Mouse (Mus musculus) midbrain, embryonic 12.5 days (tissue): ENCODE results near the gene Cacna2d2. TPM values are rescaled to one million over a fixed set of nuclear protein-coding genes. Genes with fewer than 3 reads are reported as not detected.
A peak's percentile ranks its signal among the peaks of the same experiment; 100 is the strongest.

ENCODE experiments used
- ATAC-seq: fragments of 200-750 bp; cut with Nextera tagmentation; 2 replicates; pipeline ENCODE4 v1.8.0; 2017; ENCODE audit warnings: low read depth, moderate TSS enrichment, moderate library complexity; ENCODE audit not compliant: low FRiP score
- H3K27ac ChIP-seq: fragments of 300-500 bp; sonication (generic); replicated peaks from 2 replicates; pipeline ENCODE4 v1.5.1; 2016; ENCODE audit warnings: mild to moderate bottlenecking
- H3K27me3 ChIP-seq: fragments of 300-500 bp; sonication (generic); 2 replicates; pipeline ENCODE4 v1.6.1; 2016; ENCODE audit warnings: mild to moderate bottlenecking
- H3K36me3 ChIP-seq: fragments of 300-500 bp; sonication (generic); 2 replicates; pipeline ENCODE4 v1.6.1; 2016
- H3K4me1 ChIP-seq: fragments of 300-500 bp; sonication (generic); 2 replicates; pipeline ENCODE4 v1.6.1; 2016
- H3K4me2 ChIP-seq: fragments of 300-500 bp; sonication (generic); replicated peaks from 2 replicates; pipeline ENCODE4 v1.6.1; 2016; ENCODE audit warnings: mild to moderate bottlenecking, moderate library complexity
- H3K4me3 ChIP-seq: fragments of 300-500 bp; sonication (generic); 2 replicates; pipeline ENCODE4 v1.5.1; 2016; ENCODE audit warnings: mild to moderate bottlenecking
- H3K9ac ChIP-seq: fragments of 300-500 bp; sonication (generic); replicated peaks from 2 replicates; pipeline ENCODE4 v1.6.1; 2016; ENCODE audit warnings: mild to moderate bottlenecking, moderate library complexity
- H3K9me3 ChIP-seq: fragments of 300-500 bp; sonication (generic); 2 replicates; pipeline ENCODE4 v1.6.1; 2016; ENCODE audit warnings: mild to moderate bottlenecking
- WGBS: fragments of 180-500 bp; shearing (Covaris S2); methylation state at CpG from one replicate; pipeline ENCODE4 v1.1.7; 2016; 5-methylcytosine and 5-hydroxymethylcytosine counted together
- polyA plus RNA-seq: library from polyadenylated mRNA; unstranded; fragments of >200 nt; fragmentation: Nextera tagmentation; extraction: Ambion mirVana; gene quantifications from 2 replicates; pipeline ENCODE4 v1.2.1, GENCODE M21; 2016

The Cacna2d2 gene
- polyA plus RNA-seq = 3.7 and 4.1 TPM in 2 replicates

- Histone ChIP-seq H3K4me2 (peak within 1 kb of the TSS; percentile 92), H3K9ac (peak within 1 kb of the TSS; percentile 89), H3K4me1 (peaks cover 38% of the 10 kb centered on the region), H3K9me3 (no peaks in the 10 kb centered on the region), H3K36me3 (no peaks in the 10 kb centered on the region), H3K4me3 (peak within 1 kb of the TSS; percentile 85), H3K27ac (peak within 1 kb of the TSS; percentile 78), H3K27me3 (peaks cover 74% of the 10 kb centered on the region)
- ATAC-seq = peak; percentile 84
- WGBS = 1% methylated on average over 30 of the region's 54 CpGs
These were observed at the start of gene Cacna2d2 for GRCm38 (mm10) chr9:107399491-107399971. TSS of gene Cacna2d2 (plus strand) at chr9:107399612.

- no peak for ATAC-seq
These were observed 44.6 kb upstream of the Cacna2d2 start for GRCm38 (mm10) chr9:107354826-107355225.

GRCm38 (mm10) chr9:107355870-107356765 is 43.3 kb upstream of the Cacna2d2 start:
- WGBS = 54% methylated on average over 7 of the region's 7 CpGs

More at GRCm38 (mm10) chr9:107354826-107355225, 44.6 kb upstream of the Cacna2d2 start:
- no peaks in the 10 kb centered on the region for H3K36me3 ChIP-seq
- H3K4me2 ChIP-seq = no peak overlapping the region
- H3K4me1 ChIP-seq = no peaks in the 10 kb centered on the region
- peaks cover 24% of the 10 kb centered on the region for H3K27me3 ChIP-seq
- H3K9ac ChIP-seq = no peak overlapping the region
- no peak overlapping the region for H3K4me3 ChIP-seq
- WGBS = 62% methylated on average over 1 of the region's 1 CpGs
- no peak overlapping the region for H3K27ac ChIP-seq
- no peaks in the 10 kb centered on the region for H3K9me3 ChIP-seq

GRCm38 (mm10) chr9:107357651-107358050 is 41.8 kb upstream of the Cacna2d2 start:
- Histone ChIP-seq H3K9ac (no peak overlapping the region), H3K4me1 (peaks cover 8% of the 10 kb centered on the region), H3K36me3 (no peaks in the 10 kb centered on the region), H3K27me3 (peaks cover 24% of the 10 kb centered on the region), H3K4me2 (no peak overlapping the region), H3K9me3 (no peaks in the 10 kb centered on the region), H3K4me3 (no peak overlapping the region), H3K27ac (no peak overlapping the region)
- ATAC-seq = peak; percentile 52; the same call in 1 of the 2 replicates
- WGBS = 19% methylated on average over 5 of the region's 5 CpGs

More at GRCm38 (mm10) chr9:107355870-107356765, 43.3 kb upstream of the Cacna2d2 start:
- Histone ChIP-seq H3K36me3 (no peaks in the 10 kb centered on the region), H3K27ac (no peak overlapping the region), H3K4me1 (peaks cover 5% of the 10 kb centered on the region), H3K4me3 (no peak overlapping the region), H3K9me3 (no peaks in the 10 kb centered on the region), H3K27me3 (peaks cover 24% of the 10 kb centered on the region), H3K4me2 (no peak overlapping the region), H3K9ac (0 out of 2 replicates have a peak overlapping the region, but pooled peaks have one; percentile 6)
- no peak for ATAC-seq

- H3K4me1 ChIP-seq = peaks cover 8% of the 10 kb centered on the region
- no peaks in the 10 kb centered on the region for H3K36me3 ChIP-seq
- 18% methylated on average over 3 of the region's 3 CpGs for WGBS
- no peak overlapping the region for H3K4me2 ChIP-seq
- H3K4me3 ChIP-seq = no peak overlapping the region
- H3K27me3 ChIP-seq = peaks cover 20% of the 10 kb centered on the region
- 0 out of 2 replicates have a peak overlapping the region, but pooled peaks have one; percentile 8 for H3K27ac ChIP-seq
- no peak for ATAC-seq
- no peak overlapping the region for H3K9ac ChIP-seq
- no peaks in the 10 kb centered on the region for H3K9me3 ChIP-seq
These were observed 38.4 kb upstream of the Cacna2d2 start for GRCm38 (mm10) chr9:107360989-107361388.

- Histone ChIP-seq H3K4me2 (no peak overlapping the region), H3K9me3 (no peaks in the 10 kb centered on the region), H3K4me3 (no peak overlapping the region), H3K4me1 (peaks cover 6% of the 10 kb centered on the region), H3K27ac (no peak overlapping the region), H3K9ac (no peak overlapping the region), H3K36me3 (no peaks in the 10 kb centered on the region), H3K27me3 (peaks cover 16% of the 10 kb centered on the region; the same call in 1 of the 2 replicates)
- ATAC-seq = no peak
- 3% methylated on average over 3 of the region's 3 CpGs for WGBS
These were observed 32.8 kb upstream of the Cacna2d2 start for GRCm38 (mm10) chr9:107366644-107367043.

GRCm38 (mm10) chr9:107368302-107368701 is 31.1 kb upstream of the Cacna2d2 start:
- H3K36me3 ChIP-seq = no peaks in the 10 kb centered on the region
- no peak for ATAC-seq
- no peaks in the 10 kb centered on the region for H3K9me3 ChIP-seq
- H3K4me3 ChIP-seq = no peak overlapping the region
- peaks cover 6% of the 10 kb centered on the region for H3K4me1 ChIP-seq
- no peak overlapping the region for H3K4me2 ChIP-seq
- H3K27ac ChIP-seq = peak overlapping the region; percentile 77; the same call in 1 of the 2 replicates
- no peak overlapping the region for H3K9ac ChIP-seq
- H3K27me3 ChIP-seq = peaks cover 17% of the 10 kb centered on the region; the same call in 1 of the 2 replicates
- WGBS = 90% methylated on average over 1 of the region's 1 CpGs

GRCm38 (mm10) chr9:107369270-107370105 is 29.9 kb upstream of the Cacna2d2 start:
- Histone ChIP-seq H3K27ac (peak overlapping the region; percentile 77), H3K9me3 (no peaks in the 10 kb centered on the region), H3K4me3 (no peak overlapping the region), H3K4me2 (no peak overlapping the region), H3K36me3 (no peaks in the 10 kb centered on the region), H3K27me3 (peaks cover 24% of the 10 kb centered on the region; the same call in 1 of the 2 replicates), H3K4me1 (peaks cover 6% of the 10 kb centered on the region), H3K9ac (no peak overlapping the region)
- 34% methylated on average over 10 of the region's 10 CpGs for WGBS
- peak; percentile 68; the same call in 1 of the 2 replicates for ATAC-seq

GRCm38 (mm10) chr9:107370106-107370463 is 29.3 kb upstream of the Cacna2d2 start:
- no peaks in the 10 kb centered on the region for H3K36me3 ChIP-seq
- ATAC-seq = 0 out of 2 replicates have a peak, but pooled peaks have one; percentile 39
- peak overlapping the region; percentile 77 for H3K27ac ChIP-seq
- peaks cover 6% of the 10 kb centered on the region for H3K4me1 ChIP-seq
- H3K27me3 ChIP-seq = peaks cover 30% of the 10 kb centered on the region; the same call in 1 of the 2 replicates
- H3K4me2 ChIP-seq = no peak overlapping the region
- H3K4me3 ChIP-seq = no peak overlapping the region
- H3K9ac ChIP-seq = no peak overlapping the region
- no peaks in the 10 kb centered on the region for H3K9me3 ChIP-seq
- WGBS = 18% methylated on average over 4 of the region's 4 CpGs

GRCm38 (mm10) chr9:107372441-107372840 is 27.0 kb upstream of the Cacna2d2 start:
- Histone ChIP-seq H3K36me3 (no peaks in the 10 kb centered on the region), H3K4me2 (no peak overlapping the region), H3K27me3 (peaks cover 39% of the 10 kb centered on the region), H3K9me3 (no peaks in the 10 kb centered on the region), H3K9ac (no peak overlapping the region), H3K27ac (no peak overlapping the region), H3K4me3 (no peak overlapping the region), H3K4me1 (peaks cover 11% of the 10 kb centered on the region)
- ATAC-seq = no peak
- WGBS = 64% methylated on average over 4 of the region's 4 CpGs

GRCm38 (mm10) chr9:107374623-107375022 is 24.8 kb upstream of the Cacna2d2 start:
- 5% methylated on average over 8 of the region's 8 CpGs for WGBS
- Histone ChIP-seq H3K9me3 (no peaks in the 10 kb centered on the region), H3K4me2 (no peak overlapping the region), H3K36me3 (no peaks in the 10 kb centered on the region), H3K4me1 (peaks cover 24% of the 10 kb centered on the region), H3K27ac (no peak overlapping the region), H3K4me3 (no peak overlapping the region), H3K27me3 (peaks cover 53% of the 10 kb centered on the region), H3K9ac (no peak overlapping the region)
- ATAC-seq = no peak
